Mouse (Mus musculus) duodenum, adult 2 months (tissue): ENCODE results near the gene Smim10l1. TPM values are rescaled to one million over a fixed set of nuclear protein-coding genes. Genes with fewer than 3 reads are reported as not detected.

Source experiments
- polyA plus RNA-seq: library from polyadenylated mRNA; depleted of rRNA; stranded (reverse); fragments of >200 nt; gene quantifications from 2 replicates; pipeline ENCODE4 v1.2.3, GENCODE M21; 2012; ENCODE audit warnings: low replicate concordance; rRNA removed

Smim10l1 gene
- 77.9 and 96.2 TPM in 2 replicates for polyA plus RNA-seq

GRCm38 (mm10) chr6:133104609-133104921 is at the start of gene Smim10l1:
TSS of gene Smim10l1 (plus strand) at chr6:133104909.

GRCm38 (mm10) chr6:133055716-133056115 is 49.0 kb upstream of the Smim10l1 start, which contains the start of gene Tas2r140:
TSS of gene Tas2r140 (minus strand) at chr6:133055816.

Other genes starting within 250 kb of the Smim10l1 start
- gene Tas2r116, start 249.5 kb upstream of the Smim10l1 start, polyA plus RNA-seq: not detected in 2 replicates
- not detected in 2 replicates for gene Tas2r110, start 236.9 kb upstream of the Smim10l1 start, polyA plus RNA-seq
- gene Tas2r113, start 211.9 kb upstream of the Smim10l1 start, polyA plus RNA-seq: not detected in 2 replicates
- not detected in 2 replicates for gene Tas2r125, start 195.3 kb upstream of the Smim10l1 start, polyA plus RNA-seq
- not detected in 2 replicates for gene Tas2r129, start 153.8 kb upstream of the Smim10l1 start, polyA plus RNA-seq
- not detected in 2 replicates for gene Tas2r131, start 147.0 kb upstream of the Smim10l1 start, polyA plus RNA-seq
- gene Tas2r109, start 123.9 kb upstream of the Smim10l1 start, polyA plus RNA-seq: not detected in 2 replicates
- not detected in 2 replicates for gene Tas2r103, start 67.8 kb upstream of the Smim10l1 start, polyA plus RNA-seq
- not detected in 2 replicates for gene Tas2r140, start 49.1 kb upstream of the Smim10l1 start, polyA plus RNA-seq
- gene 5530400C23Rik, start 187.3 kb downstream of the Smim10l1 start, polyA plus RNA-seq: not detected in 2 replicates